Mouse (Mus musculus) kidney, adult 9 months (tissue): ENCODE measurements at regions not wholly inside any gene's neighbourhood (a gene's known extent, or its start where the extent isn't known, plus 50 kb on each side); places are given as distances from the start of the nearest gene placed in this dataset.
A peak's percentile ranks its signal among the peaks of the same experiment; 100 is the strongest.

Source experiments
- DNase-seq: peaks from one replicate; pipeline ENCODE4 v3.0.0; 2022

- no peak for DNase-seq
Measured at GRCm38 (mm10) chr17:45928903-45929477, 103.2 kb downstream of the Vegfa start.

DNA sequence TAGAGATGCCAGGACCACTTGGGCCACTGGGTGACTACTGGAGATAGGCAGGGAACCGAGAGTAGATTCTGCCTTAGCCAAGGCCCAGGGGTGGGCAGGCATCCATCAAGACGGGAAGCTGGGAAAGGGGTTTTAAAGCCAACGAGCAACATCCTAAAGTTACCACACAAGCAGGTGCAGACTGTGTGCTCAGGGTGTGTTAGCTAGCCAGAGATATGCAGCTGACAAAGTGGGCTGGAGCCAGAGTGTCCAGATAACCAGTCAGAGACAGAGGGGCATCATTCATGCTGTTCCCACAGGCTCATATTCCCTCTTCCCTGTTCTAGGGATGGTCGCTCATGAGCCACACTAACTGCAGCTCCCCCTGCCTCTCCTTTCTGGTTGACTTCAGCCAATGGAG lies 104.2 kb downstream of the Vegfa start:
- DNase-seq: no peak

GRCm38 (mm10) chr17:45925845-45926244 lies 106.3 kb downstream of the Vegfa start:
- peak; percentile 23 for DNase-seq

- no peak for DNase-seq
Measured at GRCm38 (mm10) chr17:45924595-45924994, 107.6 kb downstream of the Vegfa start.

GRCm38 (mm10) chr17:45923217-45923730 lies 108.9 kb downstream of the Vegfa start:
- peak; percentile 67 for DNase-seq

DNA sequence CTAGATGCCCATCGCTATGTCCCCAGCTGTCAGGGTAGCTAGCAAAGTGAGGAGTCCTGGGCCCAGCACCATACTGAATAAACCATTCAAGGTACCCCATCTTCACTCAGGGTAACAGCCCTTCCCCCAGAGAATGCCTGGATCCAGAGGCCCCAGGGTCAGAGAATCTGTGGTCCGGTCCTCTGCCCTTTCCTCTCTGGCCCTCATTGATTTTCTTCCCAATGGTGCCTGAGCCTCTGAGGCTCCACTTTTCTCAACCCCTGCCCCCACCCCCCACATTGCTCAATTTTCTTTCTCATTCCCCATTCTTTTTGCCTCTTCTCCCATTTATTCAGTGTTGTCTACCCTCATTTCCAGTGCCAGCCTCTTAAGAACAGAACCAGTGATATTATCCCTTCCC lies 114.5 kb downstream of the Vegfa start:
- no peak for DNase-seq

DNA sequence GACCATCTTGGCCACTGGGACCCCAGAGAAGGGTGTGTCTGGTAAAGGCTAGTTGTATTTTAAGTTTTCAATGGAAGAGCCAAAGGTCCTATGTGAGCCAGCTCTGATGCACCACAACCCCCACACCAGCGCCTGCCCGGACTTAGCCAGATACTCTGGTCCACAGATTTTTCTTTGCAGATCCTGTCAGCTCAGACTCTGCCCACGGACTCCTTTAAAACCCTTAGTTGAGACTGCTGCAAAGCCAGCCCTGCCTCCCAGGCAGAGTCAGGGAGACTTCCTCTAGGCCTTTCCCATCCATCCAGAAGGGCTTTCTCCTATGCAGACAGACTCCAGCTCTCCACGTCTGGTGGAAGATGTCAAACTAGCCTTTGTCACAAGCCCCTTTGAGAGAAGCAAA lies 115.2 kb downstream of the Vegfa start:
- no peak for DNase-seq

GRCm38 (mm10) chr17:45914706-45915240 lies 117.4 kb downstream of the Vegfa start:
- DNase-seq: no peak

- DNase-seq: no peak
Measured at GRCm38 (mm10) chr17:45914237-45914636, 117.9 kb downstream of the Vegfa start.

- DNase-seq: no peak
Measured at GRCm38 (mm10) chr17:45913671-45914070, 118.5 kb downstream of the Vegfa start.

DNA sequence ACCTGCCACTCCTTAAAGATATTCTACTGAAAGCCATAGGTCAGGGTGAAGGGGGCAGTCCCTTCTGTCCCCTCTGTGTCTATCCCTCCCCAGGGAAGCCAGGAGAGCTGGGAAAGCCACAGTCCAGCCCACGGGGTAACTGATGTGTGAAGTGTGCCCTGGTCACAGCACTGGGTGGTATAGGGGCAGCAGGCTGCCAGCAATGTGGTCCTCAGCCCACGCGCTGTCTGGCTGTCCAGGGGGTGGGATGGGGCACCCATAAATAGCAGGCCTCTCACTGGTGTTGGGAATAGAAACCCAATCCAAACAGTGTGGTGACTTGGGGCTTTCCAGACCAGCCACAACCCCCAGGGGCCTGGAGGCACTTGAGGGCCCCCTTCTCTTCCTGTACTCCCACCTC lies 120.0 kb downstream of the Vegfa start:
- no peak for DNase-seq

DNA sequence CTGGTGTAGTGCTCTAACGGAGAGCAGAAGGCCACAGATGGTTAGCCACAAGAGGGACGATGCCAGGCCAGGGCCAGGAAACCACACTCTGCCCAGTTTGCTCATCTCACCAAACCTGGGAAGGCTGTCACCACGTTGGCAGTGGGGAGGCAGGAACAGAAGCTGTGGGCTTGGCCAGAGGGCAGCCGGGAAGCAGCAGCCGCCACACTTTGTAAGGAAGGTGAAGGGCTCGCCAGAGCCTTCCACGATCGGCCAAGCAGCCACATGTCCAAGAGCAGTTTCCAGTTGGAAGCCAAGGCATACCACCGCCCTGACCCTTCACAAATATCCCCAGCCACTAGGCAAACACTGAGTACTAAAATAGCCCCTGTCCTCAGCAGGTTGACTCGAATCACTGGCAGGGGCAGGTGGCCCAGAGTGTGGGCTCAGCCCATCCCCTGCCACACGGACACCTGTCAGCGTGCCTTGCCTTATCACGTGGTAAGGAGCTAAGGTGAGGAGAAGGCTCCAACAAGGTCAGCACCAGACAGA lies 120.9 kb downstream of the Vegfa start:
- DNase-seq: no peak

- no peak for DNase-seq
Measured at GRCm38 (mm10) chr17:45910245-45910644, 121.9 kb downstream of the Vegfa start.

DNA sequence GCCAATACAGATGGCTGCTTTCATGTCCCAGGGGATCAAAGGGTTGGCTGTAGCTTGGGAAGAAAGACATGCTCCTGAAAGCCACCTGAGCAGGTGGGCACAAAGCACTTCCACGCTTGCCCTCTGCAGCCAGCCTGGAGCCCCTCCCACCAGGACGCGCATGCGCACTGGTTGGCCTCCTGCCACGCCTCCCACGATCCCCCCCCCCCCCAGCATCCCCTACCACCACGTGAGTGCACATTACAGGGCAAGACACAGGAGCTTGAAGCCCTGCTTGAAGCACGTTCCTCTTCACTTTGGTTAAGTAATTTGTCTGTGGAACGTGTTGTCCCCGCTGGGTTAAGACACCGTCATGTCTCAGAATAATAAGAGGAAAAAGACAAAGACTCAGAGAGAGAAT lies 124.6 kb downstream of the Vegfa start:
- no peak for DNase-seq

DNA sequence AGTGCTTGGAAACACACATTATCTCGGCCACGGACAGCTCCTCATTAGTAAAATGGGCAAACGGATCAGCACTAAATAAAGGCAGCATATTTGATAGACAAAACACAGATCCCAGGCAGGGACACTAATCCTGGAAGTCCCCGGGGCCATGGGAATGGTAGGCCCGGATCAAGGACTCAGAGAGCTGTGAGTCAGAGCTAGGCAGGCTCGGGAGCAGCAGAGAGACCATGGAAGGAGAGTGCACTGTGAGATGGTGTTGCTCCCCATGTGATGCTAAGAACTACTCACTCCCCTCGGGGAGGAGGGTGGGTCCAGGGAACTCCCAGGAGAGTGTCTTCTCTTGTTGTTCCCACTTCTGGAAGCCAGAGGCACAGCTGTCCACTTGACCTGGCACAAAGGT lies 126.6 kb downstream of the Vegfa start:
- DNase-seq: no peak

DNA sequence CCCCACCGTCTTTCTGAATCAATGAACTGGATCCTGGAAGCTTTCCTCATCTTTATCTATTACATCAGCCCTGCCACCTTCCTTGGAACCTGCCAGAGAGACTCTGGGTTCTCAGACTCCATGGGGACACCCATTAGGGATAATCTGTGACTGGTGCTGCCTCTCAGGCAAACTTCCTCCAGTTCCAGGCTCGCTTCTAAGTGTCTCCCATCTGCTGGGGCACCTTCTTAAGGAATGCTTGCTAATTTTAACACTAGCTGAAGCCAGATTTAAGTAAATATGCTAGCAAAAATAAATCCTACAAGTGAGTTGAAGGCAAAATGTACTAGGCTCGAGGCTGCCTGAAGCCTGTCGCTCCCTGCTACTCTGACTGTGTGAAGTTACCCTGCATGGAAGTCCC lies 127.9 kb downstream of the Vegfa start:
- no peak for DNase-seq

- DNase-seq: no peak
Measured at GRCm38 (mm10) chr17:45903294-45903693, 128.9 kb downstream of the Vegfa start.

DNA sequence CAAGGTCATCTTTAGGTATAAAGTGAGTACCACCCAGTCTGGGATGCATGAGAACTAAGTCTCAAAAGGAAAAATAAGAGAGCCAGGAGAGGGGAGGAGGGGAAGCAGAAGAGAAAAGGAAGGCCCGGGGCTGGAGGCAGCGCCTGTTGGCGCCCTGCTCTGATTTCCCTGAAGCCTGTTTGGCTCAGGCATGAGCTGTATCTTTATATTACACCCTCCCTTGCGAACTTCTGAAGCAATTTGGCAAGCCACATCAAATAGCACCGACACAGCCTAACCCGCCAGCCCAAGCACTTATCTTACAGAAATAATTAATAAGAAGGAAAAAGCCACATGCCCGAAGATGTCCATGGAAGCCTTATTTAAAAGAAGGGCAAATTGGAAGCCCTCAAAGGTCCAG lies 129.5 kb downstream of the Vegfa start:
- DNase-seq: no peak

GRCm38 (mm10) chr17:45896922-45897302 lies 135.3 kb downstream of the Vegfa start:
- DNase-seq: no peak

- peak; percentile 47 for DNase-seq
Measured at GRCm38 (mm10) chr17:45896142-45896921, 135.8 kb downstream of the Vegfa start.

GRCm38 (mm10) chr17:45894166-45894565 lies 138.0 kb downstream of the Vegfa start:
- DNase-seq: no peak

- DNase-seq: no peak
Measured at GRCm38 (mm10) chr17:45893698-45894097, 138.5 kb downstream of the Vegfa start.

DNA sequence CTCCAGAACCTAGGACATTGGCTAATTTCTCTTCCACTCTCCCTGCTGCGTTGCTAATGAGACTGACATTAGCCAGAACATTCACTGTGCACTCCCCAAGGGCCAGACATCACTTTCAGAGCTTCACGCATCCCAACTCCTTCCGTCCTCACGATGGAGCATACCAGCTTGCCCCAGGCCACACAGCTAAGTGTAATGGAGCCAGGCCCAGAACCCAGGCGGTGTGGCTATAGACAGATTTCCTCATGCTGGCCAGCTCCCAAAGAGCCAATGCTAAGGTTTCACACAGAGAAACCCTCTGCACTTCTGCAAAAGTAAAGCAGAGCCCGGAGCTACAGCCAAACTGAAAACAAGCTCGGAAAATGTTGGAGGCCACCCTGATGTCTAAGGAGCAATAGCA lies 139.1 kb downstream of the Vegfa start:
- no peak for DNase-seq

DNA sequence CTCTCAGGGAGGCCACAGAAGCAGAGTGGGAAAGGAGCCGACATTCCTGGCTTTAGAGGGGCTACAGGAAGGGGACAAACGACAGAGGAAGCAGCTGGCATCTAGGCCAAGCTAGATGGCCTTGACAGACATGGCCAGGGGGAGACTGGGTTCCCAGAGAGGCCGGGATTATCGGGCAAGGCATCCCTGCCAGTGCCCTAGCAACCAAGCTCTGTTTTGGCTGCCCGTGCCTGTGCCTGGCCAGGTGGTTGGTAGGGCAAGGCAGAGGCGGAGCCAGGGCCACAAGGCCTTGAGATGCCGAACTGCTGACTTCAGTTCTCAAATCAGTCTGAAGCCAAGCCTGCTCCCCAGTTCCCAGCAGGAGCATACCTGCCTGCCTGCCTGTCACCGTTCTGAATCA lies 142.7 kb downstream of the Vegfa start:
- no peak for DNase-seq
